Mouse (Mus musculus) activated CD4-positive, CD25-positive, alpha-beta regulatory T cell, adult 4 months (primary cell): ENCODE results near the gene Rgs13. TPM values are rescaled to one million over a fixed set of nuclear protein-coding genes. Genes with fewer than 3 reads are reported as not detected.
"Not testable (repeated sequence)": the region's sequence is repeated elsewhere in the genome, so short reads cannot be mapped to it uniquely, and the experiment has no call there.

ENCODE experiments used
- ATAC-seq: one replicate; pipeline ENCODE4 v1.8.0; 2017
- polyA plus RNA-seq, 2 experiments: library from polyadenylated mRNA; unstranded; fragments of 100-300 nt; shearing (Covaris generic); gene quantifications; one replicate each; pipeline ENCODE4 v1.2.1; 2017

Gene Rgs13
- polyA plus RNA-seq, 2 experiments from 2014 or later: 0.83 TPM; not detected in 1

DNA sequence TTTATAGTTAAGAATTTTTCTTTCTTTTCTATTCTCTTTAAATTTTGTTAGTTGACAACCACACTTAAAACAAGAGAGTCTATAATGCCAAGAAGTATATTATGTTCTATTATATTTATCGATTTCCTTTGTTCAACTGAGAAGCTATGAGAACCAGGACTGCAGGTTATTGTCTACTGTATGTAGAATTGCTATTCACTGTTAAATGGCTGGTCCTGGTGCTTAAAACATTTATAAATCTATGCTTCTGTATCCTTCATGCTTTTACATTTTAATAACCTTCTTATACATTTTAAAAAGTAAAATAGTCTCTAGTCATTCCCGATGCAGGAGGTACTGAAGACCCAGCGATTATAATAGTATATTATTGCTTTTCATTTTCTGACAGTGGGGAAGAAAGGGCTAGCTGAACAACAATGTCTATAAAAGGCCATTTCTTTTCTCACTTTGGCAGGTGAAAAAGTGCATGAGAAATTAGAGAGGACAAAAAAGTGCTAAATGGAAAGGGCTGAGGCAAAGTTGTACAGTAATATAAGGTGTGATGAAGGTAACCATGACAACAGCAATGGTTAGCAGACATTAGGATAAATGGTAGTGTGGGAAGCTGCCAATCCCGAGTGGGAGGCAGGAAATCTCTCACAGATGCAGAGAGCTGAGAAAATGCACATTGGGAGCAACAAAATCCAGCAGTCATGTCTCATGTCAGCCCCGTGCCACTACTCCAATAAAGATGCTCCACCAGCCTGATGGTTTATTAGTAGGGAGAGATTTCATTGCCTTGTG is 25.6 kb downstream of the Rgs13 start:
- ATAC-seq: no peak

- no peak for ATAC-seq
Observed at GRCm38 (mm10) chr1:144149997-144150396, 27.2 kb downstream of the Rgs13 start.

DNA sequence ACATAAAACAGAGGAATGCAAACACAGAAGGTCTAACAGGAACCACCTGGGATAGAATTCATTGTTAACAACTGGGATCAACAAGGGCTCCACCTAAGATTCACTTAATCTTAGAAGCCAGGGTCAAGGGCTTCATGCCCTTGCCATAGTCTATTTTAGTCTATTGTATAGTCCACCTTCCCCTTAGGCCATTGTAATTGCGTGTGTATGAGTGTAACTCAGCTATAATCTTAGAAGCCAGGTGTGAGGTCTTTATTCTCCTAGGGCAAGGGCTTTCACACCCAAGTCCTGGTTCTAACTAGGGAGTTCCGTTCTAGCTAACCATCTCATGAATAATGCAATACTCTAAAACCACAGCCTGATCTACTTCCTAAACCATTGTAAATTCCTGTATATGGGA is 35.8 kb downstream of the Rgs13 start:
- ATAC-seq: not testable (repeated sequence)

- ATAC-seq: no peak
Observed at GRCm38 (mm10) chr1:144139847-144140246, 37.3 kb downstream of the Rgs13 start.

DNA sequence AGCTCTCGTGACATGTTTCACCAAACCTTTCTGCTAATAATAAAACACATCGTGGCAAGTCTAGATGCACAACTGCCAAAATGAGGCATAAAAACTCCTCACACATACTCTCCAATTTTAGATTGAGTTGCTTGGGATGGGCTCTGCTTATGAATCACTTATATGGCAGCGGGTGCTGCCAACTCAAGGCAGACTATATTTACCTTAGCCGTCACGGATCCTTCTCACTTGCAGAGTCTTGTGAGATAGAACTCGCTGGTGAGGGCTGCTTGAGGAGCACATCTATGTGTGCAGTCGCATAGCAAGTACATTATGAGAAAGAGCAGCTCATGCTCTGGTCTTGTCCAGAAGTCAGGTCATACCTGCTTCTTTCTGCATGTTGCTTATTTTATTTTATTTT is 49.2 kb downstream of the Rgs13 start:
- no peak for ATAC-seq

GRCm38 (mm10) chr1:144120042-144120441 is 57.1 kb downstream of the Rgs13 start:
- no peak for ATAC-seq

DNA sequence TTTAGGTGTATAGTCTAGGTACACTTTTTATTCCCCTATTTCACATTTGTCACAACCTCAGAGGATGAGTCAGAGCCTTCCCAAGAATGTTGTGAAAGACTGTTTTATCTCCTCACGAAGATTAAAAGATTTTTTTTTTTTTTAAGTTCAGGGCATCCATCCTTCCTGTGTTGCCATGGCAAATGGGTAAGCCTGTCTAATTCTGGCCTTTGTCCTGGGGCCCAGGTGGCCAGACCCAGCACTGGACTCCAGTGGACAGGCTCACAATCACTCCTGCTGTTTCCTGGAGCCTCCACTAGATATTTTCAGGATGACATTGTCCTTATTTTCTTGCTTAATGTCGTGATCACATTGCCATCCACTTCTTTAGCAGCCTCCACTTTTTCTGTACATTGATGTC is 57.7 kb downstream of the Rgs13 start:
- no peak for ATAC-seq

DNA sequence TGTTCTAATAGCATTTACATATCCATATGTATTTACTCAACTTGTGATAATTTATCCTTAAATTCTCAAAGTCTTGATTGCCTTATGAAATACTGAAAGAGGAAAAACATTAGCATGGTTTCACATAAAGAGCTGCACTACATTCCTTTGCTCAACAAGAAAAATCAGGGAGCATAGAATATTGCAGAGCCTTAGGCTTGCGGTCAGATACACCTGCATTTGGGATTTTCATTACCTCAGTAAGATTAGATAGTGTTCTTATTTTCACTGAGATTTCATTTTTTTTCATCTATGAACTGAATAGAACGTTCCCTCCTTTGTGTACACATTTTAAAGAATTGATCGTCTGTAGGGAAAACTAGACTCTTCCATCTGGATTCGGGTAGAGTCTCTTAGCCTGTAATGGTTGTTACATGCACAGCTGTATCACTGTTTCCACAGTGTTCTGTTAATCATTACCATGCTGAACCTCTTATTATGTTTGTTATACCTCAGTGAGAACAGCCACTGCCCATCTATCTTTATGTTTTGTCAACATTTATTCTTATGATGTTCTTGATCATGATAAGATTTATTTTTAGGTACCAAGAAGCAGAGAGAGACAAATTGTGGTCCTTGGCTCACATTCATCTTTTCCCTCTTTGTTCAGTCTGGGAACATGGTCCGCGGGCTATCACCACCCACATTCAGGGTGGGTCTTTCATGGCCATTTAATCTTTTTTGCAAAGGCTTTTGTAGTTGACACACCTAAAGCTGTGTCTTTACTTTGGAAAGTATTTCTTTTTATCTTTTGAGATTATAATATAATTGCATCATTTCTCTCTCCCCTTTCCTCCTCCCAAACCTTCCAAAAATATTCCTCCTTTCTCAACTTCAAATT is 61.1 kb downstream of the Rgs13 start:
- no peak for ATAC-seq

GRCm38 (mm10) chr1:144113438-144114074 is 63.6 kb downstream of the Rgs13 start:
- ATAC-seq: no peak

GRCm38 (mm10) chr1:144112946-144113345 is 64.2 kb downstream of the Rgs13 start:
- no peak for ATAC-seq

GRCm38 (mm10) chr1:144098587-144099258 is 78.4 kb downstream of the Rgs13 start:
- no peak for ATAC-seq

- ATAC-seq: no peak
Observed at GRCm38 (mm10) chr1:144090410-144090809, 86.8 kb downstream of the Rgs13 start.

Other genes starting within 250 kb of the Rgs13 start
- 10 to 100 TPM; 22.0 to 23.6 TPM for gene Rgs2, start 173.2 kb downstream of the Rgs13 start, polyA plus RNA-seq
- 100 to 1,000 TPM; 666 to 670 TPM for gene Rgs1, start 71.9 kb upstream of the Rgs13 start, polyA plus RNA-seq